Mouse (Mus musculus): ENCODE measurements around the gene Atf5. TPM values are rescaled to one million over a fixed set of nuclear protein-coding genes. Genes with fewer than 3 reads are reported as not detected.

Atf5 gene
- polyA plus RNA-seq, 1 experiment, result 21.6 TPM

DNA sequence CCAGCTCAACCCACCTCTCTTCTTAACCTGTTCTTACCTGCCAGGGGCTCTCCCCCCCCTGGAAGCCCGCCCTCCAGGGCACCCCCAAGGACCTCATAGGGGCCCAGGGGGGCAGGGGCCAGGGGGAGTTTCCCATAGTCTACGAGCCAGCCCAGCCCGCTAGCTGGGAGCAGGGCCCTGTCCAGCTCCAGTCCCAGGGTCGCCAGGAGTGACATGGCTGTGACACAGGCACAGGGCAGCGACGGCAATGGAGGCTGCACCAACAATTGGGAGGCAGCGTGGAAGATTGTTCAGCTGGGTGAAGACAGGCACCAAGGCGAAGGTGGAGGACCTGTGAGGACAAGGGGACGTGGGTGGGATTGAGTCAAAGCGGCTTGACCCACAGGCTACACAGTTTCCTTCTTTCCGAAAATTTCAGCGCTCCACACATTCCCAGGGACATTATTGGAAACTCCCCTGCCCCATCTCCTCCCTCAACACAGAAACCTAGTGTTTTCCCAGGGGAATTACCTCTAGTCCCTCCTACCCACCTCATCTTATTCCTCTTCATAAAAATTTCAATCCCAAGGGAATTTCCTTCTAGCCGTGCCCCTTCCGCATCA lies 1.4 kb downstream of the Atf5 start:
- Histone ChIP-seq H3K4me3 (ENCODE audit: control insufficient read depth, low read depth, low read length) (peak overlapping the region; percentile 99), H3K27ac (ENCODE audit: control insufficient read depth, insufficient read depth, low read depth, low read length) (peak overlapping the region; percentile 86), H3K36me3 (ENCODE audit: control insufficient read depth, insufficient read depth, low read length) (peaks cover 3% of the 10 kb centered on the region; the same call in 1 of the 2 replicates), H3K4me1 (ENCODE audit: control insufficient read depth, insufficient read depth, low read length) (peaks cover 15% of the 10 kb centered on the region), H3K27me3 (ENCODE audit: control insufficient read depth, insufficient read depth, low read length) (no peaks in the 10 kb centered on the region)
- TF ChIP-seq POLR2A (IDR thresholded peaks at IDR 0.05; ENCODE audit: control insufficient read depth, low read depth, low read length) (peak; percentile 38; the same call in 1 of the 2 replicates), CTCF (IDR thresholded peaks at IDR 0.05; ENCODE audit: control insufficient read depth, insufficient read depth, insufficient replicate concordance, low read depth, low read length) (no peak)

DNA sequence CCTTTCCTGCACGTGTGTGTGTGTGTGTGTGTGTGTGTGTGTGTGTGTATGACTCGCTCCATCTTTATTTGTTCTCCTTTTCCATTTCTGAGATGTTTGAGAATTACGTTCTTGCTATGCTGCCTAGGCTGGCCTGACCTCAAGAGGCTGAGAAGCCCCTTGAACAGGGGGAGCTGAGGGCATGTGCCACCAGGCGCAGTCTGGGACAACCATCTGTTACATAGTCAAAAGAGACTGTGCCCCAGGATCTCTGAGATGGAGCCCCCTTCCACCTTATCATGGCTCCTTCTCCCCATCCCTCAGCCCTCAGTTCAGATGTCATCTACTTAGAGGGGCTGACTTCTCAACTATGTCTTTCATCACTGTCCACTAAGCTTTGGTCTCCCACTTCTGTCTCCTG lies 2.0 kb downstream of the Atf5 start:
- TF ChIP-seq POLR2A (IDR thresholded peaks at IDR 0.05; ENCODE audit: control insufficient read depth, low read depth, low read length), result no peak; the same call in 1 of the 2 replicates
- TF ChIP-seq CTCF (IDR thresholded peaks at IDR 0.05; ENCODE audit: control insufficient read depth, insufficient read depth, insufficient replicate concordance, low read depth, low read length), result no peak
- Histone ChIP-seq H3K36me3 (ENCODE audit: control insufficient read depth, insufficient read depth, low read length) (peaks cover 3% of the 10 kb centered on the region; the same call in 1 of the 2 replicates), H3K27ac (ENCODE audit: control insufficient read depth, insufficient read depth, low read depth, low read length) (0 out of 2 replicates have a peak overlapping the region, but pooled peaks have one; percentile 10), H3K4me1 (ENCODE audit: control insufficient read depth, insufficient read depth, low read length) (peaks cover 10% of the 10 kb centered on the region), H3K4me3 (ENCODE audit: control insufficient read depth, low read depth, low read length) (peak overlapping the region; percentile 99), H3K27me3 (ENCODE audit: control insufficient read depth, insufficient read depth, low read length) (no peaks in the 10 kb centered on the region)

DNA sequence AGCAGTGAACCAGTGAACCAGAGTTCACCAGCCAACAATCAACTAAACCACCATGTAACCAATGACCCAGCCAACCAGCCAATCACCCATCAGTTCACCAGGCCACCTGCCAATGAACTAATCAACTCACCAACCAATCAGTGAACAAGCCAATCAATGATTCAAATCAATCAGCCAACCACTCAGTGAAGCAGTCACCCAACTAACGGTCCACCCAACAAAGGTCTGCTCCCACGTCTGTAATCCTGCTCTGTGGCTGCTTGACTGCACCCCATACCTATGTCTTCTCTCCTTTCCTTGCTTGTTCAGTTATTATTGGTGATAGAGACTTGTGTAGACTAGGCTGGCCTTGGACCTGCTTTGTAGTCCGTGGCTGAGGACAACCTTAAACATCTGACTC lies 2.5 kb downstream of the Atf5 start:
- Histone ChIP-seq H3K27ac (ENCODE audit: control insufficient read depth, insufficient read depth, low read depth, low read length) (no peak overlapping the region), H3K27me3 (ENCODE audit: control insufficient read depth, insufficient read depth, low read length) (no peaks in the 10 kb centered on the region), H3K4me1 (ENCODE audit: control insufficient read depth, insufficient read depth, low read length) (peaks cover 10% of the 10 kb centered on the region), H3K36me3 (ENCODE audit: control insufficient read depth, insufficient read depth, low read length) (peaks cover 2% of the 10 kb centered on the region; the same call in 1 of the 2 replicates), H3K4me3 (ENCODE audit: control insufficient read depth, low read depth, low read length) (peak overlapping the region; percentile 99)
- no peak for TF ChIP-seq POLR2A (IDR thresholded peaks at IDR 0.05; ENCODE audit: control insufficient read depth, low read depth, low read length)
- no peak for TF ChIP-seq CTCF (IDR thresholded peaks at IDR 0.05; ENCODE audit: control insufficient read depth, insufficient read depth, insufficient replicate concordance, low read depth, low read length)

DNA sequence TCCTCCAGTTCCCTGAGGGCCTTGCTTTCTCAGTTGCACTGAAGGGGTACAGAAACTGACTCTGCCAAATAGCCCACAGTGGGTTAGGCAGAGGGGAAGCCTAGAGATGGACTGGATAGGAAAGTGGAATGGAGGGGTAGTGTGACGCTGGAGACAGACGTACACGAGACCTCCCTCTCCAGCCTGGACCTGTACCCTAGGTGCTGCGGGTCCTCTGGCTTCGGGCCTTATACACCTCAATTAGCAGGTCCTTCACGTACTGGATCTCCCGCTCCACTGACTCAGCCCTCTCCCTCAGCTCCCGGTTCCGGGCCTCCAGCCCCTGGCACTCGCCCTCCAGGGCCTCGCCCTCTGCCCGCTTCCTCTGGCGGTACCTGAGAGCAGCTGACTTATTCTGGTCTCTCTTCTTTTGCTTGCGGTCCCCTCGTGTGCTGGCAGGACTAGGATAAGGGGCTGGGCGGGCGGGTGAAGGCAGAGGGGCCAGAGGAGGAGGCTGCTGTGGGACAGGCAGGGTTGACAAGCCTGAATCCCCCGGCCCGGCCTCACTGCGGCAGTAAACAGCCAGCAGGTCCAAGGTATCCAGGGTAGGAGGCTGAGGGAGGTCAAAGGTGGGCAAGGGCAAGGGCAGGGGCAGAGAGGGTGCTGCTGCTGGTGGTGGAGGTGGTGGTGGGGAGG lies 3.7 kb downstream of the Atf5 start:
- peaks cover 5% of the 10 kb centered on the region for H3K4me1 ChIP-seq (ENCODE audit: control insufficient read depth, insufficient read depth, low read length)
- no peaks in the 10 kb centered on the region for H3K36me3 ChIP-seq (ENCODE audit: control insufficient read depth, insufficient read depth, low read length)
- peak overlapping the region; percentile 58 for H3K4me3 ChIP-seq (ENCODE audit: control insufficient read depth, low read depth, low read length)
- no peak overlapping the region for H3K27ac ChIP-seq (ENCODE audit: control insufficient read depth, insufficient read depth, low read depth, low read length)
- no peaks in the 10 kb centered on the region for H3K27me3 ChIP-seq (ENCODE audit: control insufficient read depth, insufficient read depth, low read length)
- no peak for TF ChIP-seq CTCF (IDR thresholded peaks at IDR 0.05; ENCODE audit: control insufficient read depth, insufficient read depth, insufficient replicate concordance, low read depth, low read length)
- no peak for TF ChIP-seq POLR2A (IDR thresholded peaks at IDR 0.05; ENCODE audit: control insufficient read depth, low read depth, low read length)

DNA sequence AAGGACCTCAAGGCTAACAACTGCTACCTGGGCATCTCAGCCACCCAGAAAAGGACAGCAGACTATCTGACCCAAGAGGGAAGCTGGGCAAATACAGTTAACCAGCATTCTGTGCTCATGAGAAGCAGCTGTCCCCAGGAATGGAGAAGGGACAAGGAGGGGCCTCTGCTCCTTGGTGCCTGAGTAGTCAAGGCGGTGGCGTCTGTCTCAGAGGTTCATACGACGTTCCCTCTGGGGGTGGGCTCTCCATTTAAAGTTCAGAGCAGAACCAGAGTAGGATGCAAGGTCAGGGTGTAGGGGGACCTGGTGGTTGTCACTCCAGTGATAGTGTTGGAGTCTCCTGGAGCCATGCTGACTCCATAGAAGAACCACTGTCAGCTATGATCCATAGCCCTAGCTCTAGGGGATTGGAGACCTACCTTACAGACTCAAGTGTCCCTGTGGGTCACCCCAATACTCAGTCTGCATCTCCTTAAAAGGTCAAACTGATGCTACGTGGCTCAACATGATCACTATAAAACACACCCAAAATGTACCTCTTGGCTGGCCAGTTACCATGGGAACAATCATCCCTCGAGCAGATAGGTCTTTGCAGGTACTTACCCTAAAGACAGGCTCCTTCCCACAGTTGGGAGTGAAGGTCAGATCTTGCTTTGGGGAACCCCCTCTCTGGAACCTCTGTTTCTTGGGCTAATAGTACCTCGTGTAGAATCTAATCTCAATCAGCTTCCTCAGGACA lies 5.5 kb downstream of the Atf5 start:
- Histone ChIP-seq H3K36me3 (ENCODE audit: control insufficient read depth, insufficient read depth, low read length) (no peaks in the 10 kb centered on the region), H3K4me3 (ENCODE audit: control insufficient read depth, low read depth, low read length) (no peak overlapping the region), H3K27ac (ENCODE audit: control insufficient read depth, insufficient read depth, low read depth, low read length) (no peak overlapping the region), H3K4me1 (ENCODE audit: control insufficient read depth, insufficient read depth, low read length) (peaks cover 5% of the 10 kb centered on the region), H3K27me3 (ENCODE audit: control insufficient read depth, insufficient read depth, low read length) (no peaks in the 10 kb centered on the region)
- TF ChIP-seq POLR2A (IDR thresholded peaks at IDR 0.05; ENCODE audit: control insufficient read depth, low read depth, low read length) (no peak), CTCF (IDR thresholded peaks at IDR 0.05; ENCODE audit: control insufficient read depth, insufficient read depth, insufficient replicate concordance, low read depth, low read length) (no peak)

DNA sequence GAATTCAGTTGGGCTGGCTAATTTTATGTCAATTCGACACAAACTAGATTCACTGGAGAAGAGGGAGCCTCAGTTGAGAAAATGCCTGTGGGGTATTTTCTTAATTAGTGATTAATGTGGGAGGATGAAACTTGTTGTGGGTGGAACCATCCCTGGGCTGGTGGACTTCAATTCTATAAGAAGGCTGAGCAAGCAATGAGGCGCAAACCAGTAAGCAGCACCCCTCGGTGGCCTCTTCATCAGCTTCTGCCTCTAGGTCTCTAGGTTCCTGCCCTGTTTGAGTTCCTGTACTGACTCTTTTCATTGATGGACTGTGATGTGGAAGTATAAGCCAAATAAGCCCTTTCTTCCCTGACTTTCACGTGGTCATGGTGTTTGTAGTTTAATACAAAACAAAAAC lies 6.1 kb downstream of the Atf5 start:
- TF ChIP-seq POLR2A (IDR thresholded peaks at IDR 0.05; ENCODE audit: control insufficient read depth, low read depth, low read length) (no peak), CTCF (IDR thresholded peaks at IDR 0.05; ENCODE audit: control insufficient read depth, insufficient read depth, insufficient replicate concordance, low read depth, low read length) (no peak)
- peaks cover 4% of the 10 kb centered on the region for H3K4me1 ChIP-seq (ENCODE audit: control insufficient read depth, insufficient read depth, low read length)
- no peaks in the 10 kb centered on the region for H3K27me3 ChIP-seq (ENCODE audit: control insufficient read depth, insufficient read depth, low read length)
- no peaks in the 10 kb centered on the region for H3K36me3 ChIP-seq (ENCODE audit: control insufficient read depth, insufficient read depth, low read length)
- no peak overlapping the region for H3K27ac ChIP-seq (ENCODE audit: control insufficient read depth, insufficient read depth, low read depth, low read length)
- no peak overlapping the region for H3K4me3 ChIP-seq (ENCODE audit: control insufficient read depth, low read depth, low read length)

DNA sequence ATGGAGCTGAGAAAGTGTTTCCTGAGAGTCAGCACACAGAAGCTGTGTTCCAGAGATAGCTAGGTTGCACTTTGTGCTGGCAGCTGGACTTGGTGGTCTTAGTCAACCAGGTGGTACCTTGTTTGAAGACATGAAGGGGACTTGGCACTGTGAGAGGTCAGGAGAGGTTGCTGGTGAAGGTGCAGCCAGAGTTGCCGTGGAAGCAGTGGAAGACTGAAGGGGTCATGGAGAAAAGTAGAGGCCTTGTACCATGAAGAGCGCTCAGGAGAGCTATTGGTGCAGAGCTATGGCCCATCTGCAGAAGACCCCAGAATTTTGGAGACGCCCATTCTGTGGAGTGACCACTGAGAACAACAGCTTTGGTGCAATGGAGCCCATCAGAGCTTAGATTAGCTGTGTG lies 7.0 kb downstream of the Atf5 start:
- no peak overlapping the region for H3K27ac ChIP-seq (ENCODE audit: control insufficient read depth, insufficient read depth, low read depth, low read length)
- no peak for TF ChIP-seq CTCF (IDR thresholded peaks at IDR 0.05; ENCODE audit: control insufficient read depth, insufficient read depth, insufficient replicate concordance, low read depth, low read length)
- no peak for TF ChIP-seq POLR2A (IDR thresholded peaks at IDR 0.05; ENCODE audit: control insufficient read depth, low read depth, low read length)
- no peaks in the 10 kb centered on the region for H3K36me3 ChIP-seq (ENCODE audit: control insufficient read depth, insufficient read depth, low read length)
- no peaks in the 10 kb centered on the region for H3K27me3 ChIP-seq (ENCODE audit: control insufficient read depth, insufficient read depth, low read length)
- H3K4me3 ChIP-seq (ENCODE audit: control insufficient read depth, low read depth, low read length), result no peak overlapping the region
- no peaks in the 10 kb centered on the region for H3K4me1 ChIP-seq (ENCODE audit: control insufficient read depth, insufficient read depth, low read length)
